Mouse (Mus musculus) cortical plate, adult 2 months (tissue): Measurements from ENCODE around the gene Tmem178b.

ENCODE experiments used
- CTCF ChIP-seq: fragments of 200-500 bp; IDR thresholded peaks from 2 replicates; pipeline ENCODE4 v1.5.1; 2011; ENCODE audit warnings: mild to moderate bottlenecking, control low read depth, low read length; ENCODE audit not compliant: insufficient read depth; ENCODE audit errors: extremely low read depth
- POLR2A ChIP-seq: fragments of 200-500 bp; IDR thresholded peaks from 2 replicates; pipeline ENCODE4 v1.6.1; 2011; ENCODE audit warnings: mild to moderate bottlenecking, low read length, control low read depth; ENCODE audit not compliant: insufficient read depth; ENCODE audit errors: extremely low read depth

DNA sequence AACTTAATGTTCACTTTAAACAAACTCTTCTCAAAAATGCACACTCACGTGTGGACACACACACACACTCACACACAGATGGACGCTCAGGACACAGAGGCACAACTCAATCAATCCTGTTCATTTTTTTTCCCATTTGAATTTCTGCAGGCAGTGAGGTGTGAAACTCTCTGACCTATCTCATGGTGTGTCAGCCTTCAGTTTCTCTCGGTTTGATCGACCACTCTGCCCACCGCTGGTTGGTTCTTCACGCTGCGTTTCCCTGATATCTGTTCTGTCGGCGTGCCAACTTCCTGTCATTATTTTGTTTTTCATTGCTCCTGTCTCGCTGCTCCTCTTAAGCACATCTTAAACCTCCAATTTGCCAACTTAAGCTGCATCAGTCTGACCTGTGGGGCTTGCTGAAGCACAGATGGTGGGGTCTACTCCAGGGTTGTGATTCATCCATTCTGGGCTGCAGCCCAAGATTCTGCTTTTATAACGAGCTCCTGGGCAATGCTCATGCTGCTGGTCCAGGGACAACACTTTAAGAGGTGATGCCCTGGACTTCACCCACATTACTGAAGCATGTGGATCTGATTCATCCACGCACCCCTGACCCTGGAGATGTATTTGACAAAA, 250.1 kb downstream of the Tmem178b start:
- TF ChIP-seq POLR2A: no peak
- TF ChIP-seq CTCF: no peak
